Mouse (Mus musculus) testis, adult 10 weeks (tissue): Measurements from ENCODE around the gene Gtf2h1. TPM values are rescaled to one million over a fixed set of nuclear protein-coding genes. Genes with fewer than 3 reads are reported as not detected.

Experiments used
- polyA plus RNA-seq: library from polyadenylated mRNA; stranded (reverse); fragments of 350-450 nt; fragmentation: Illumina TruSeq; extraction: RNeasy Lipid Tissue Mini Kit (QIAGEN cat#74804); gene quantifications from one replicate; pipeline ENCODE4 v1.2.3, GENCODE M21; 2014; ENCODE audit warnings: low read depth, low replicate concordance

Gene Gtf2h1
- 238 TPM for polyA plus RNA-seq

GRCm38 (mm10) chr7:46795287-46796205, at the start of gene Gtf2h1, which contains the start of gene Hps5:
TSS of gene Gtf2h1 (plus strand) at chr7:46796103.
TSS of gene Hps5 (minus strand) at chr7:46796064.

DNA sequence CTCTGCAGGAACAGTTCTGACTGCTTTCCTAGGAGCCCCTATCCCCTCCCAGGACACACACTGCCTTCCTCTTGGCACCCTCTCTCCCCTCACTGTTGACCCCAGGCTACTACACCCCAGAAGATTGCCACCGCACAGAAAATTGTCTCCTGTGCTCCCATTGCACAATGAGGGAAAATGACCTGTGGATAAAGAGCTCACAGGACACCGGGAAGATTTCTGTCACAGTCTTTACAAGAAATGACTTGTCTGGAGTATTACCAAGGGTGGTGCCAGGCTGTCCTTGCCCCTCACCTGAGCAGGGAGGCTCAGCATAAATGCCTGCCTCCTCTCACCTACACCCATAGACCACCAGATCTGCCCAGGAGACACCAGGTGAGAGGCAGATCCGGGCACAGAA, 44.4 kb upstream of the Gtf2h1 start, which contains the start of gene Saa2:
TSS of gene Saa2 (plus strand) at position 301 of the 400 bp plus-strand sequence.

GRCm38 (mm10) chr7:46840787-46841525, 45.1 kb downstream of the Gtf2h1 start, which contains the start of gene Ldha:
TSS of gene Ldha (plus strand) at chr7:46841475.

GRCm38 (mm10) chr7:46860996-46861395, 65.1 kb downstream of the Gtf2h1 start, which contains the start of gene Ldhc:
TSS of gene Ldhc (plus strand) at chr7:46861203.

Other genes starting within 250 kb of the Gtf2h1 start
- 0.38 TPM for gene Sergef, start 156.3 kb upstream of the Gtf2h1 start, polyA plus RNA-seq
- gene Tph1, start 123.6 kb upstream of the Gtf2h1 start, polyA plus RNA-seq: 0.18 TPM
- 7.2 TPM for gene Saal1, start 85.4 kb upstream of the Gtf2h1 start, polyA plus RNA-seq
- not detected for gene Saa3, start 80.4 kb upstream of the Gtf2h1 start, polyA plus RNA-seq
- gene Saa4, start 63.5 kb upstream of the Gtf2h1 start, polyA plus RNA-seq: 0.25 TPM
- gene Saa1, start 53.1 kb upstream of the Gtf2h1 start, polyA plus RNA-seq: 1.3 TPM
- not detected for gene Saa2, start 44.3 kb upstream of the Gtf2h1 start, polyA plus RNA-seq
- gene Hps5, start within 50 bp of the Gtf2h1 start, polyA plus RNA-seq: 23.2 TPM
- gene Ldha, start 45.4 kb downstream of the Gtf2h1 start, polyA plus RNA-seq: 370 TPM
- 3,731 TPM for gene Ldhc, start 65.1 kb downstream of the Gtf2h1 start, polyA plus RNA-seq
- gene Tsg101, start 123.9 kb downstream of the Gtf2h1 start, polyA plus RNA-seq: 180 TPM
- 15.7 TPM for gene Uevld, start 162.4 kb downstream of the Gtf2h1 start, polyA plus RNA-seq
- 361 TPM for gene Gm9999, start 187.5 kb downstream of the Gtf2h1 start, polyA plus RNA-seq
- 14.4 TPM for gene Spty2d1, start 212.3 kb downstream of the Gtf2h1 start, polyA plus RNA-seq